Mouse (Mus musculus) forebrain, postnatal 0 days (tissue): ENCODE measurements around the gene Mrps36. TPM values are rescaled to one million over a fixed set of nuclear protein-coding genes. Genes with fewer than 3 reads are reported as not detected.

Experiments used
- ATAC-seq: fragments of 200-750 bp; cut with Nextera tagmentation; 2 replicates; pipeline ENCODE4 v1.8.0; 2017; ENCODE audit warnings: mild to moderate bottlenecking, moderate library complexity
- DNase-seq: peaks from one replicate; pipeline ENCODE4 v3.0.0-alpha.2; 2015
- H3K27ac ChIP-seq: fragments of 300-500 bp; sonication (generic); 2 replicates; pipeline ENCODE4 v1.5.1; 2014; ENCODE audit warnings: low read depth, mild to moderate bottlenecking, antibody characterized with exemption, low read length, moderate library complexity, mixed read lengths
- H3K27me3 ChIP-seq: fragments of 300-500 bp; sonication (generic); 2 replicates; pipeline ENCODE4 v1.6.1; 2014; ENCODE audit warnings: mild to moderate bottlenecking, low read length, mixed read lengths; ENCODE audit not compliant: insufficient read depth
- H3K36me3 ChIP-seq: fragments of 300-500 bp; sonication (generic); 2 replicates; pipeline ENCODE4 v1.6.1; 2014; ENCODE audit warnings: mild to moderate bottlenecking, moderate library complexity; ENCODE audit not compliant: insufficient read depth
- H3K4me1 ChIP-seq: fragments of 300-500 bp; sonication (generic); 2 replicates; pipeline ENCODE4 v1.6.1; 2014; ENCODE audit warnings: antibody characterized with exemption; ENCODE audit not compliant: insufficient read depth
- H3K4me2 ChIP-seq: fragments of 300-500 bp; sonication (generic); 2 replicates; pipeline ENCODE4 v1.6.1; 2014; ENCODE audit warnings: low read depth, mild to moderate bottlenecking, moderate library complexity
- H3K4me3 ChIP-seq: fragments of 300-500 bp; sonication (generic); 2 replicates; pipeline ENCODE4 v1.5.1; 2014; ENCODE audit warnings: low read depth, low read length, mixed read lengths
- H3K9ac ChIP-seq: fragments of 300-500 bp; sonication (generic); 2 replicates; pipeline ENCODE4 v1.6.1; 2014; ENCODE audit warnings: mild to moderate bottlenecking
- H3K9me3 ChIP-seq: fragments of 300-500 bp; sonication (generic); 2 replicates; pipeline ENCODE4 v1.6.1; 2016; ENCODE audit warnings: low read length
- CTCF ChIP-seq: sonication (generic); IDR thresholded peaks from 2 replicates; pipeline ENCODE4 v1.5.1; 2016; ENCODE audit warnings: antibody characterized with exemption, control low read depth, low read depth
- WGBS: fragments of 180-500 bp; shearing (Covaris S2); extraction: QIAGEN DNeasy Blood & Tissue Kit; methylation state at CpG from one replicate; pipeline ENCODE4 v1.1.7; 2014; 5-methylcytosine and 5-hydroxymethylcytosine counted together
- polyA plus RNA-seq: library from polyadenylated mRNA; unstranded; fragments of >200 nt; fragmentation: Nextera tagmentation; extraction: Ambion mirVana; gene quantifications from 2 replicates; pipeline ENCODE4 v1.2.1, GENCODE M21; 2015
- total RNA-seq: library from RNA; depleted of rRNA; stranded (reverse); fragments of >200 nt; gene quantifications from 2 replicates; pipeline ENCODE4 v1.2.3, GENCODE M21; 2014

The Mrps36 gene
- total and polyA plus RNA-seq, 2 experiments from 2014 or later = 33.0 to 151 TPM

DNA sequence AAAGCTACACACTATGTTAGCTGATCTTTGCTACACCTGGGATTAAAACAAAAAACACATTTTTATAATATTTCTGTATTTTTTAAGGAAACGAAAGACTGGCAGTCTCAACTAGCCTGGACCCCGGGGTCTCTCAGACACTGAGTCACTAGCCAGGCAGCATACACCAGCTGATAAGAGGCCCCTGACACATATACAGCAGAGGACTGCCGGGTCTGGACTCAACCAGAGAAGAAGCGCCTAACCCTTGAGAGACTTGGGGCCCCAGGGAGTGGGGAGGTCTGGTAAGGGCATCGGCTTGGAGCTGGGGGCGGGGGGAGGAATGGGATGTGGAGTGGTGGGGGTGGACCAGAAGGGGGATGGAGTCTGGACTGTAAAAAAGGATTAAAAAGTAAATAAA lies 8.6 kb upstream of the Mrps36 start:
- Histone ChIP-seq H3K4me1 (no peaks in the 10 kb centered on the region), H3K4me2 (no peak overlapping the region), H3K9ac (no peak overlapping the region), H3K4me3 (no peak overlapping the region), H3K36me3 (no peaks in the 10 kb centered on the region), H3K27me3 (no peaks in the 10 kb centered on the region), H3K9me3 (no peaks in the 10 kb centered on the region), H3K27ac (no peak overlapping the region)
- WGBS = 85% methylated on average over 6 of the region's 6 CpGs
- no peak for ATAC-seq
- DNase-seq = no peak
- no peak for TF ChIP-seq CTCF

DNA sequence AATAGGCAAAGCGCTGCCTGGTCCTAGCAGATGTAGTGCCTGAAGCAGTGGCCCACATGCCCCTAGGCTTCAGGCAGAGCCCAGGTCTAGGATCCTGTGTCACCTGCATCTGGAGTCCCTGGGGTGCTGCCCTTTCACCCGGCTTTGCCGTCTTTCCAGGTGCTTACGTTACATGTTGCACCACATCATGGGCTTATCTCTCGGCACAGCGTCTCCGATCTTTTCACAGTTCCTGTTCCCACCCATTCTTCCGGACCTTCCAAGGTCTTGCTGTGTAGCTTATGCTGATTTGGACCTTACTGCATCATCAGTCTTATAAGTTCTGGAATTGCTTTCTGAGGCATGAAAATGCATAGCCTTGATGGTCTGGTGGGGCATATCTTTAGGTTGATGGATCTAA lies 8.1 kb upstream of the Mrps36 start:
- Histone ChIP-seq H3K4me2 (no peak overlapping the region), H3K27ac (no peak overlapping the region), H3K27me3 (no peaks in the 10 kb centered on the region), H3K4me1 (no peaks in the 10 kb centered on the region), H3K9ac (no peak overlapping the region), H3K4me3 (no peak overlapping the region), H3K9me3 (no peaks in the 10 kb centered on the region), H3K36me3 (no peaks in the 10 kb centered on the region)
- TF ChIP-seq CTCF = no peak
- ATAC-seq = no peak
- DNase-seq = no peak
- 94% methylated on average over 8 of the region's 8 CpGs for WGBS

DNA sequence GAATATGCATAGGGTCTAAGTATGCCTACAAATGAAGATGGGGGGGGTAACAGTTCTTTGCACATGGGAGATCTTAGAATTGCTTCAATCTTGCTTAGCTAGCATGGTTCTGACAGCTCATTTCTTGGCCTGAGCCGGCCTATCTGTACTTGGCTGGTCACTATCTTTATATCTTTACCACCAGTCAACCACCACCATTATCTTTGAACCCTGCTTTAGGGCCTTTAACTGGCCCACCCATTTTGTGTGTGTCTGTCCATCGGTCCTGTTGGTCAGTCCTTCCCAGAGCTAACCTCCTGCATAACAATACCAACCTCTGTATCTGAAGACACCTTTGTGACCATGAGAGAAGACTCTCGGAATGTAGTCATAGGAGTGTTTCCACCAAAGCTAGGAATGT lies 6.9 kb upstream of the Mrps36 start:
- Histone ChIP-seq H3K9ac (no peak overlapping the region), H3K27me3 (no peaks in the 10 kb centered on the region), H3K4me1 (no peaks in the 10 kb centered on the region), H3K36me3 (no peaks in the 10 kb centered on the region), H3K9me3 (no peaks in the 10 kb centered on the region), H3K4me3 (no peak overlapping the region), H3K27ac (no peak overlapping the region), H3K4me2 (no peak overlapping the region)
- DNase-seq (no peak), ATAC-seq (no peak)
- WGBS = 89% methylated on average over 3 of the region's 3 CpGs
- TF ChIP-seq CTCF = no peak

DNA sequence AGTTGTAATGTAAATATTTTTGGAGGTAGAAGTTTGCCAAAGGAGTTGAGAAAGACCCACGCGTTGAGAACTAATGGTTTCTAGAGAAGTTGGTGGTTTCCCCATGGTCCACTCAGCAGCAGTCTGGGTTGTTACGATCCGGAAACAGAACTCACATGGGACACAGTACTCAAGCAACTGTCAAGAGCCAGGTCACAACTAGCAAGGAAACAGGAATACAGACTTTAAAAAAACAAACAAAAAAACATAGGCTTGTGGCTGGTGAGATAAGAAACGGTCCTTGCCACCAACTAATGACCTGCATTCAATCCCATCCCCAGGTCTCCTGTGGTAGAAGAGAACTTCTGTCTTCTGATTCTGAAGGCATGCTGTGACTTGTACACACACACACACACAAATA lies 6.3 kb upstream of the Mrps36 start:
- Histone ChIP-seq H3K36me3 (no peaks in the 10 kb centered on the region), H3K27ac (no peak overlapping the region), H3K4me2 (no peak overlapping the region), H3K4me1 (no peaks in the 10 kb centered on the region), H3K4me3 (no peak overlapping the region), H3K27me3 (no peaks in the 10 kb centered on the region), H3K9ac (no peak overlapping the region), H3K9me3 (no peaks in the 10 kb centered on the region)
- ATAC-seq (no peak), DNase-seq (no peak)
- TF ChIP-seq CTCF = no peak
- 88% methylated on average over 5 of the region's 5 CpGs for WGBS

DNA sequence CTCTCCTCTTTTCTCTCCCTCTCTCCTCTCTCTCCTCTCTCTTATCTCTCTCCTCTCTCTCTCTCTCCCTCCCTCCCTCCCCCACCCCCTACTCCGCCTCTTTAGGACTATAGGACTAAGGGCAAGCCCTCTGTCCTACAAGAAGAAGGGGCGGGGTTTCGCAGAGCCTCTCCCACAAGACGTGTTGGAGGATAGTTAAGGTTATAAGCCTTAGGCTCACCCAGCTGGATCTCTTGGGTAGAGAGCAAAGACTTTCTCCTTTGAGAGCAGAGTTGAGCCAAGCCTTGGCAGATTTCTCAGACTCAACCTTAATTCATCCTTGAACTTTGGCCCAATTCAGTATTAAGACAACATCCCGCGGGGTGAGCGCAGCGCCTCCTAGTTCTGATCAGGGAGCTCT lies 4.2 kb upstream of the Mrps36 start:
- DNase-seq (no peak), ATAC-seq (no peak)
- no peak for TF ChIP-seq CTCF
- Histone ChIP-seq H3K27me3 (no peaks in the 10 kb centered on the region), H3K9me3 (no peaks in the 10 kb centered on the region), H3K4me1 (no peaks in the 10 kb centered on the region), H3K4me3 (no peak overlapping the region), H3K9ac (no peak overlapping the region), H3K36me3 (no peaks in the 10 kb centered on the region), H3K27ac (no peak overlapping the region), H3K4me2 (no peak overlapping the region)
- 51% methylated on average over 8 of the region's 8 CpGs for WGBS

DNA sequence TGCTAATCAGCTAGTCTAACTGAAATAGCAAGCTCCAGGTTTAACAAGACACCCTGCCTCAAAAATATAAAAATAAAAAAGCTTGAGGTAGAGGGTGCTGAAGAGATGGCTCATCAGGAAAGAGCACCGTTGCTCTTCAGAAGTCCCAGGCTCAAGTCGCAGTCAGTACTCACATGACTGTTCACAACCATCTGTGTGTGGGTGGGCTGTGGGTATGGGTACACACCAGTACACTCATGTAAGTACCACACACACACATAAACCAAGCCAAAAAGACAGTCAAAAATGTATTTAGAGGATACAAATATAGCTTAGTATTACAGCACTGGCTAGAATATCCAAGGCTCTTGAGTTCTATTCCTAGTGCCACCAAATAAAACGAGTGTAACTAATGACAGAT lies 1.6 kb upstream of the Mrps36 start:
- H3K9ac ChIP-seq = no peak overlapping the region
- TF ChIP-seq CTCF = no peak
- ATAC-seq = no peak
- H3K36me3 ChIP-seq = no peaks in the 10 kb centered on the region
- H3K4me2 ChIP-seq = no peak overlapping the region
- 87% methylated on average over 3 of the region's 3 CpGs for WGBS
- H3K27me3 ChIP-seq = no peaks in the 10 kb centered on the region
- H3K4me1 ChIP-seq = no peaks in the 10 kb centered on the region; the same call in 1 of the 2 replicates
- H3K27ac ChIP-seq = no peak overlapping the region
- no peak overlapping the region for H3K4me3 ChIP-seq
- no peaks in the 10 kb centered on the region for H3K9me3 ChIP-seq
- no peak for DNase-seq

DNA sequence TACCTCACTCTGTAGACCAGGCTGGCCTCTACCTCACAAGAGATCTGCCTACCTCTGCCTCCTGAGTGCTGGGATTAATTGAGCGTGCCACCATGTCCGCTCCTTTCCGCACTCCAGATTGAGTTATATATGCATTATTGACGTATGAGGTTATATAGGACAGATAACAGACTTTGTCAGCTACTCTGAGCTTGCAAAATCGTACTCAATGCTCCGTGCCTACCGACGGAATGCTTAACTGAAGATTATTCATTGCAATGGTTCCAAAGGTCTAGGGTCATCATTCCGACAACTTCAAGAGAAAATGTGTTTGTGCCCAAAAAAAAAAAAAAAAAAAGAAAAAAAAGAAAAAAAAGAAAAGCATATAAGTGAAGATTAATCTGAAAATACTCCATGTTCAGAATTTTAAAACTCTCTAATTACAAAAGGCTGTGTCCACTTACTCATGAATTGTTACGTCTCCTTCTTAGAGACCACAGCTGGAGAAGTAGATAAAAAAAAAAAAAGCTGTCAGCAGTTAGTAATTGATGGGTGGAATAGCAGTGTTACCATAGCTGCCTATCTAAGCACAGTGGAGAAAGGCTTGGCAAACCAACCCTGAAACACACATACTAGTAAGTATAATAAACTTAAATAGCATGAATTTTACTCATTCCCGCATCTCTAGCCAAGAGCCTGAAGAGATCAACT lies 968 bp downstream of the Mrps36 start:
- Histone ChIP-seq H3K27ac (peak overlapping the region; percentile 92), H3K4me3 (peak overlapping the region; percentile 85), H3K36me3 (peaks cover 4% of the 10 kb centered on the region; the same call in 1 of the 2 replicates), H3K4me1 (no peaks in the 10 kb centered on the region; the same call in 1 of the 2 replicates), H3K9me3 (no peaks in the 10 kb centered on the region), H3K9ac (peak overlapping the region; percentile 90), H3K4me2 (peak overlapping the region; percentile 51), H3K27me3 (no peaks in the 10 kb centered on the region)
- TF ChIP-seq CTCF = no peak
- ATAC-seq (peak; percentile 54), DNase-seq (no peak)
- 72% methylated on average over 11 of the region's 11 CpGs for WGBS
